Mouse (Mus musculus) intestine, postnatal 0 days (tissue): ENCODE results near the gene Pmepa1. TPM values are rescaled to one million over a fixed set of nuclear protein-coding genes. Genes with fewer than 3 reads are reported as not detected.

ENCODE experiments used
- ATAC-seq: fragments of 200-750 bp; cut with Nextera tagmentation; 2 replicates; pipeline ENCODE4 v1.8.0; 2017; ENCODE audit warnings: mild to moderate bottlenecking, moderate TSS enrichment, moderate library complexity
- H3K27ac ChIP-seq: fragments of 300-500 bp; sonication (generic); 2 replicates; pipeline ENCODE4 v1.5.1; 2014; ENCODE audit warnings: mild to moderate bottlenecking, low read depth, low read length, moderate library complexity
- H3K27me3 ChIP-seq: fragments of 300-500 bp; sonication (generic); replicated peaks from 2 replicates; pipeline ENCODE4 v1.6.1; 2014; ENCODE audit warnings: low read length, mixed read lengths; ENCODE audit not compliant: control insufficient read depth, insufficient read depth
- H3K36me3 ChIP-seq: fragments of 300-500 bp; sonication (generic); 2 replicates; pipeline ENCODE4 v1.6.1; 2014; ENCODE audit warnings: mild to moderate bottlenecking, moderate library complexity; ENCODE audit not compliant: control insufficient read depth, insufficient read depth
- H3K4me1 ChIP-seq: fragments of 300-500 bp; sonication (generic); replicated peaks from 2 replicates; pipeline ENCODE4 v1.6.1; 2014; ENCODE audit warnings: antibody characterized with exemption, low read length, mixed read lengths; ENCODE audit not compliant: control insufficient read depth, insufficient read depth
- H3K4me2 ChIP-seq: fragments of 300-500 bp; sonication (generic); replicated peaks from 2 replicates; pipeline ENCODE4 v1.6.1; 2014; ENCODE audit warnings: low read depth, mild to moderate bottlenecking, moderate library complexity
- H3K4me3 ChIP-seq: fragments of 300-500 bp; sonication (generic); 2 replicates; pipeline ENCODE4 v1.5.1; 2014; ENCODE audit warnings: low read depth, low read length
- H3K9ac ChIP-seq: fragments of 300-500 bp; sonication (generic); 2 replicates; pipeline ENCODE4 v1.6.1; 2014; ENCODE audit warnings: mild to moderate bottlenecking, low read depth, low read length
- H3K9me3 ChIP-seq: fragments of 300-500 bp; sonication (generic); 2 replicates; pipeline ENCODE4 v1.6.1; 2016; ENCODE audit warnings: mixed run types; ENCODE audit not compliant: control insufficient read depth
- CTCF ChIP-seq: sonication (generic); IDR thresholded peaks from 2 replicates; pipeline ENCODE4 v1.5.1; 2016; ENCODE audit warnings: low read depth, mild to moderate bottlenecking, control low read depth, antibody characterized with exemption, moderate library complexity
- WGBS: fragments of 180-500 bp; shearing (Covaris S2); extraction: QIAGEN DNeasy Blood & Tissue Kit; methylation state at CpG from one replicate; pipeline ENCODE4 v1.1.7; 2014; 5-methylcytosine and 5-hydroxymethylcytosine counted together
- polyA plus RNA-seq: library from polyadenylated mRNA; unstranded; fragments of >200 nt; fragmentation: Nextera tagmentation; extraction: Ambion mirVana; gene quantifications from 2 replicates; pipeline ENCODE4 v1.2.1, GENCODE M21; 2015

Gene Pmepa1
- polyA plus RNA-seq, 1 experiment from 2014 or later, result 5.9 TPM

- ATAC-seq, result no peak
- H3K36me3 ChIP-seq, result peaks cover 7% of the 10 kb centered on the region; the same call in 1 of the 2 replicates
- WGBS, result 72% methylated on average over 4 of the region's 4 CpGs
- H3K27me3 ChIP-seq, result 0 out of 2 replicates have a peak, but pooled peaks cover 4% of the 10 kb centered on the region
- peak overlapping the region; percentile 90 for H3K4me2 ChIP-seq
- H3K27ac ChIP-seq, result no peak overlapping the region
- H3K9ac ChIP-seq, result no peak overlapping the region
- H3K4me1 ChIP-seq, result no peaks in the 10 kb centered on the region
- H3K4me3 ChIP-seq, result 0 out of 2 replicates have a peak overlapping the region, but pooled peaks have one; percentile 2
- H3K9me3 ChIP-seq, result no peaks in the 10 kb centered on the region
- no peak for TF ChIP-seq CTCF
Observed at GRCm38 (mm10) chr2:173273885-173274284, 2.4 kb downstream of the Pmepa1 start.

- H3K36me3 ChIP-seq, result peaks cover 7% of the 10 kb centered on the region; the same call in 1 of the 2 replicates
- H3K27me3 ChIP-seq, result 0 out of 2 replicates have a peak, but pooled peaks cover 3% of the 10 kb centered on the region
- H3K9me3 ChIP-seq, result no peaks in the 10 kb centered on the region
- H3K27ac ChIP-seq, result no peak overlapping the region
- H3K4me3 ChIP-seq, result no peak overlapping the region
- peak overlapping the region; percentile 3; the same call in 1 of the 2 replicates for H3K4me2 ChIP-seq
- no peaks in the 10 kb centered on the region for H3K4me1 ChIP-seq
- no peak overlapping the region for H3K9ac ChIP-seq
- WGBS, result 84% methylated on average over 11 of the region's 11 CpGs
- no peak for ATAC-seq
- no peak for TF ChIP-seq CTCF
Observed at GRCm38 (mm10) chr2:173272354-173272900, 3.9 kb downstream of the Pmepa1 start.

GRCm38 (mm10) chr2:173271541-173271940 is 4.8 kb downstream of the Pmepa1 start:
- Histone ChIP-seq H3K36me3 (peaks cover 7% of the 10 kb centered on the region; the same call in 1 of the 2 replicates), H3K4me1 (peaks cover 7% of the 10 kb centered on the region), H3K9ac (no peak overlapping the region), H3K27ac (no peak overlapping the region), H3K4me3 (no peak overlapping the region), H3K4me2 (no peak overlapping the region), H3K27me3 (no peaks in the 10 kb centered on the region), H3K9me3 (no peaks in the 10 kb centered on the region)
- no peak for TF ChIP-seq CTCF
- no peak for ATAC-seq
- WGBS, result 77% methylated on average over 9 of the region's 9 CpGs

- TF ChIP-seq CTCF, result no peak
- H3K9ac ChIP-seq, result peak overlapping the region; percentile 17; the same call in 1 of the 2 replicates
- H3K27me3 ChIP-seq, result no peaks in the 10 kb centered on the region
- H3K4me3 ChIP-seq, result no peak overlapping the region
- WGBS, result 75% methylated on average over 11 of the region's 11 CpGs
- no peak for ATAC-seq
- H3K4me1 ChIP-seq, result peaks cover 8% of the 10 kb centered on the region
- 0 out of 2 replicates have a peak overlapping the region, but pooled peaks have one; percentile 9 for H3K4me2 ChIP-seq
- H3K9me3 ChIP-seq, result no peaks in the 10 kb centered on the region
- peaks cover 7% of the 10 kb centered on the region; the same call in 1 of the 2 replicates for H3K36me3 ChIP-seq
- H3K27ac ChIP-seq, result no peak overlapping the region
Observed at GRCm38 (mm10) chr2:173270601-173271248, 5.6 kb downstream of the Pmepa1 start.

GRCm38 (mm10) chr2:173270196-173270595 is 6.1 kb downstream of the Pmepa1 start:
- H3K4me1 ChIP-seq, result peaks cover 8% of the 10 kb centered on the region
- H3K4me2 ChIP-seq, result no peak overlapping the region
- WGBS, result 54% methylated on average over 9 of the region's 9 CpGs
- no peak for ATAC-seq
- no peak overlapping the region for H3K27ac ChIP-seq
- no peaks in the 10 kb centered on the region for H3K9me3 ChIP-seq
- H3K9ac ChIP-seq, result 0 out of 2 replicates have a peak overlapping the region, but pooled peaks have one; percentile 17
- no peak overlapping the region for H3K4me3 ChIP-seq
- TF ChIP-seq CTCF, result no peak
- peaks cover 7% of the 10 kb centered on the region; the same call in 1 of the 2 replicates for H3K36me3 ChIP-seq
- no peaks in the 10 kb centered on the region for H3K27me3 ChIP-seq

GRCm38 (mm10) chr2:173267562-173267961 is 8.8 kb downstream of the Pmepa1 start:
- peaks cover 3% of the 10 kb centered on the region; the same call in 1 of the 2 replicates for H3K36me3 ChIP-seq
- H3K27ac ChIP-seq, result no peak overlapping the region
- TF ChIP-seq CTCF, result no peak
- no peaks in the 10 kb centered on the region for H3K9me3 ChIP-seq
- ATAC-seq, result no peak
- WGBS, result 61% methylated on average over 3 of the region's 3 CpGs
- H3K27me3 ChIP-seq, result no peaks in the 10 kb centered on the region
- no peak overlapping the region for H3K9ac ChIP-seq
- H3K4me3 ChIP-seq, result no peak overlapping the region
- no peak overlapping the region for H3K4me2 ChIP-seq
- H3K4me1 ChIP-seq, result peaks cover 21% of the 10 kb centered on the region
